Mouse (Mus musculus) ES-Bruce4 (cell line): ENCODE measurements around the gene Tmem132d. TPM values are rescaled to one million over a fixed set of nuclear protein-coding genes. Genes with fewer than 3 reads are reported as not detected.

Experiments
- H3K27ac ChIP-seq: 2 replicates; pipeline ENCODE4 v1.5.1; 2012; ENCODE audit warnings: low read length, inconsistent platforms; ENCODE audit not compliant: insufficient read depth
- H3K27me3 ChIP-seq: 2 replicates; pipeline ENCODE4 v1.6.1; 2012; ENCODE audit warnings: mild to moderate bottlenecking, low read length, inconsistent platforms; ENCODE audit not compliant: control insufficient read depth, poor library complexity, insufficient read depth, severe bottlenecking
- H3K36me3 ChIP-seq: 2 replicates; pipeline ENCODE4 v1.6.1; 2012; ENCODE audit warnings: inconsistent platforms, mild to moderate bottlenecking, low read length, moderate library complexity; ENCODE audit not compliant: control insufficient read depth, poor library complexity, insufficient read depth, severe bottlenecking
- H3K4me1 ChIP-seq: one replicate; pipeline ENCODE4 v1.8.1; 2011; ENCODE audit warnings: low read length; ENCODE audit not compliant: control insufficient read depth, insufficient read depth
- H3K4me3 ChIP-seq: 2 replicates; pipeline ENCODE4 v1.5.1; 2011; ENCODE audit warnings: low read depth, mild to moderate bottlenecking, low read length
- H3K9ac ChIP-seq: 2 replicates; pipeline ENCODE4 v1.6.1; 2012; ENCODE audit warnings: low read depth, mild to moderate bottlenecking, inconsistent platforms; ENCODE audit not compliant: poor library complexity, severe bottlenecking
- H3K9me3 ChIP-seq: replicated peaks from 2 replicates; pipeline ENCODE4 v1.6.1; 2012; ENCODE audit warnings: mild to moderate bottlenecking, low read length, inconsistent platforms; ENCODE audit not compliant: control insufficient read depth, poor library complexity, insufficient read depth, severe bottlenecking
- CTCF ChIP-seq: IDR thresholded peaks from one replicate; pipeline ENCODE4 v1.8.1; 2011; ENCODE audit warnings: low read depth, low read length
- EP300 ChIP-seq: IDR thresholded peaks from 2 replicates; pipeline ENCODE4 v1.6.1; 2011; ENCODE audit warnings: low read depth, low read length; ENCODE audit not compliant: insufficient read depth
- POLR2A ChIP-seq: IDR thresholded peaks from one replicate; pipeline ENCODE4 v1.8.1; 2011; ENCODE audit warnings: low read length; ENCODE audit not compliant: insufficient read depth
- polyA plus RNA-seq: library from polyadenylated mRNA; stranded (reverse); fragments of >200 nt; gene quantifications from 2 replicates; pipeline ENCODE4 v1.2.4, GENCODE M21; 2011; ENCODE audit warnings: low read depth; ENCODE audit not compliant: missing spikeins, insufficient read depth, insufficient read length

Gene Tmem132d
- polyA plus RNA-seq, 1 experiment, result 0.19 TPM

- no peak overlapping the region for H3K4me3 ChIP-seq
- H3K27me3 ChIP-seq, result no peaks in the 10 kb centered on the region
- H3K9ac ChIP-seq, result no peak overlapping the region
- no peaks in the 10 kb centered on the region for H3K4me1 ChIP-seq
- no peaks in the 10 kb centered on the region for H3K36me3 ChIP-seq
- no peak overlapping the region for H3K27ac ChIP-seq
- H3K9me3 ChIP-seq, result no peaks in the 10 kb centered on the region
- TF ChIP-seq EP300, result no peak
- no peak for TF ChIP-seq POLR2A
These were observed 330.3 kb downstream of the Tmem132d start for GRCm38 (mm10) chr5:128102556-128102955.

DNA sequence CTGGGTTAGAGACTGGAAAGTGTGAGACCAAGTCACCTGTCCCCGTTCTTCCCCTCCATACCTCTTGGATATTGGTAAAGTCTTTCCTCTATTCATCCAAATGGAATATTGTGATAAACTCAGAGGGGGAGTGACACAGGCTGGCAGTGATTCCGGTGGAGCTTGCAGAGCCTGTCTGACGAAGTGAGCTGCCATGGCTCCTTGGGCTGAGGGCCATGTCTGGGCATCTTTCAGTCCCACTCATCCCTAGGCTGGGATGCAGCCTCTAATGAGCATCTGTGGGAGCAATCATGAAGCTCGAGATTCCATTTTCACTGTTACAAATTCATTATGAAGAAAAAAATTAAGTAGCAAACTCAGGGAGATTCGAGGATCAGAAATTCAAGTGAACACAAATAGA, 332.5 kb downstream of the Tmem132d start:
- H3K9ac ChIP-seq, result no peak overlapping the region
- no peaks in the 10 kb centered on the region for H3K27me3 ChIP-seq
- no peak overlapping the region for H3K4me3 ChIP-seq
- H3K4me1 ChIP-seq, result no peaks in the 10 kb centered on the region
- no peaks in the 10 kb centered on the region for H3K9me3 ChIP-seq
- no peak for TF ChIP-seq EP300
- no peak for TF ChIP-seq POLR2A
- TF ChIP-seq CTCF, result no peak
- no peak overlapping the region for H3K27ac ChIP-seq
- H3K36me3 ChIP-seq, result no peaks in the 10 kb centered on the region

DNA sequence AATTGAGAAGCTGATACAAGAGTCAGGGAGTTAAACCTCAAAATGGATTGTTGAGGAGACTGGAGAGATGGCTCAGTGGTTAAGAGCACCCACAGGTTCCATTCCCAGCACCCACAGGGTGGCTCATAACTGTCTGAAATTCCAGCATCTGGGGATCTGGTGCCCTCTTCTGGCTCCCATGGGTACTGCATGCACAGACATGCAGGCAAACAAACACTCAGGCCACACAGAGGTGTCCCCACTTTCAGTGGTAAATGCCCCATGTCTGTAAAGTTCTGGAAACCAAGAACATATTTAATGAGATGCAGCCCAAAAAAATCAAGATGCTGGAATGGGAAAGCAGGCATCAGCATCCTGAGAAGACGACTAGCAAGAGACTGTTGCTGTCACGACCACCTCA, 333.4 kb downstream of the Tmem132d start:
- H3K27me3 ChIP-seq, result no peaks in the 10 kb centered on the region
- no peaks in the 10 kb centered on the region for H3K4me1 ChIP-seq
- no peak overlapping the region for H3K27ac ChIP-seq
- H3K9me3 ChIP-seq, result no peaks in the 10 kb centered on the region
- TF ChIP-seq CTCF (peak; percentile 61), EP300 (no peak)
- no peak overlapping the region for H3K4me3 ChIP-seq
- no peak overlapping the region for H3K9ac ChIP-seq
- H3K36me3 ChIP-seq, result no peaks in the 10 kb centered on the region

GRCm38 (mm10) chr5:128090578-128090977, 342.3 kb downstream of the Tmem132d start:
- Histone ChIP-seq H3K27me3 (no peaks in the 10 kb centered on the region), H3K9me3 (no peaks in the 10 kb centered on the region), H3K27ac (no peak overlapping the region), H3K4me1 (no peaks in the 10 kb centered on the region), H3K9ac (no peak overlapping the region), H3K4me3 (no peak overlapping the region), H3K36me3 (no peaks in the 10 kb centered on the region)
- TF ChIP-seq CTCF, result no peak
- TF ChIP-seq EP300, result no peak

- H3K36me3 ChIP-seq, result no peaks in the 10 kb centered on the region
- H3K9me3 ChIP-seq, result no peaks in the 10 kb centered on the region
- H3K9ac ChIP-seq, result no peak overlapping the region
- no peaks in the 10 kb centered on the region for H3K4me1 ChIP-seq
- H3K27ac ChIP-seq, result no peak overlapping the region
- no peaks in the 10 kb centered on the region for H3K27me3 ChIP-seq
- TF ChIP-seq EP300 (no peak), CTCF (no peak), POLR2A (no peak)
- H3K4me3 ChIP-seq, result no peak overlapping the region
These were observed 357.4 kb downstream of the Tmem132d start for GRCm38 (mm10) chr5:128075456-128075855.

DNA sequence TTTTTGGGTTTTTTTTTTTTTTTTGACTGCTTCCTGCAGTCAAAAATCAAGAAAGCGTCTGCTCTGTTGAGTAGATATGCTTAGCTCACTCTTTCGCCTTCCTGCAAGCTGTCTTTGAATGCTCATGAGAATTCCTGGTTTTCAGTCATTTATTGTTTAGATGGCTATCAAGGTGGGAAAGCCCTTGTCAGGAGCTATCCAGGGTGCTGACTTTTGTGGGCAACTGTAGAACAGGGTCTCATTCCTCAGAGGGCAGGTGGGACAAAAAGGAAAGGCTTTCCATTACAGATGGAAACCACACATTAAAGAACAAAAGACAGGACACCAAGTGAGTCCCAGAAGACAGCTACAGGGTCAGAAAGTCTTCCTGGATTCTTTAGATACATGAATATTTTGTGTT, 360.3 kb downstream of the Tmem132d start:
- TF ChIP-seq EP300, result no peak
- no peaks in the 10 kb centered on the region for H3K27me3 ChIP-seq

More for the DNA sequence above, 360.3 kb downstream of the Tmem132d start:
- Histone ChIP-seq H3K4me3 (no peak overlapping the region), H3K36me3 (no peaks in the 10 kb centered on the region), H3K27ac (no peak overlapping the region), H3K4me1 (no peaks in the 10 kb centered on the region), H3K9me3 (no peaks in the 10 kb centered on the region), H3K9ac (no peak overlapping the region)
